18 mouse cellular contexts compared by ENCODE assay signal in genomic region chr11:66418216-66418615, GRCm38 (mm10).
A peak's percentile ranks its signal among the peaks of the same experiment; 100 is the strongest.
DNase-seq lines count a peak whose midpoint lies in the region; ATAC-seq and TF ChIP-seq lines count a peak whose summit lies in the region.
"Had no signal": no experiment of that assay in that cellular context is flagged by ENCODE, and none has a peak within 500 bp of the region (broad histone marks: within the 10 kb centered on the region; RNA-seq: fewer than 3 reads in every experiment).

No protein-coding gene starts in this region.

- no peaks in the 10 kb centered on the region for H3K36me3 ChIP-seq in hindbrain, embryonic 16.5 days (ENCODE audit: control insufficient read depth, insufficient read depth, low read length)
- H3K36me3 ChIP-seq in hindbrain, embryonic 11.5 days (ENCODE audit: control insufficient read depth, insufficient read depth, low read length), result no peaks in the 10 kb centered on the region
- no peaks in the 10 kb centered on the region for H3K36me3 ChIP-seq in lung, embryonic 14.5 days (ENCODE audit: insufficient read depth)
- H3K36me3 ChIP-seq: embryonic facial prominence, embryonic 10.5 days; heart, embryonic 13.5 days; hindbrain, embryonic 15.5 days had no signal

- no peak overlapping the region for H3K4me2 ChIP-seq in hindbrain, embryonic 16.5 days (ENCODE audit: low read length)
- H3K4me2 ChIP-seq in hindbrain, embryonic 11.5 days (replicated peaks; ENCODE audit: low read depth, low read length), result no peak overlapping the region
- no peak overlapping the region for H3K4me2 ChIP-seq in lung, embryonic 14.5 days
- H3K4me2 ChIP-seq: heart, embryonic 13.5 days; hindbrain, embryonic 15.5 days had no signal

- DNase-seq in hindbrain, embryonic 11.5 days (ENCODE audit: low spot score), result no peak
- DNase-seq in lung, embryonic 14.5 days, result peak; percentile 66
- no peak for DNase-seq in lung, postnatal 4 days
- peak; percentile 68 for DNase-seq in Muller cell, postnatal 12 days (ENCODE audit: inconsistent ontology term)
- DNase-seq in NIH3T3 (ENCODE audit: low read depth), result peak; percentile 58
- DNase-seq in frontal cortex, adult 2 months (ENCODE audit: extremely low spot score in 1 of 2, low spot score in 1 of 2), result no peak
- DNase-seq in heart, adult 9 months (ENCODE audit: low spot score in 2 of 2), result no peak
- DNase-seq: adrenal gland, postnatal 10 days; cerebellum, adult 18-20 months; cerebellum, adult 9-11 months; forebrain, postnatal 0 days; gastrocnemius, adult 2 months; gastrocnemius, postnatal 25 days; heart, postnatal 36 days had no signal

- H3K27ac ChIP-seq in hindbrain, embryonic 16.5 days (ENCODE audit: low read depth, low read length), result no peak overlapping the region
- no peak overlapping the region for H3K27ac ChIP-seq in hindbrain, embryonic 11.5 days (ENCODE audit: low read depth, low read length)
- no peak overlapping the region for H3K27ac ChIP-seq in lung, embryonic 14.5 days (ENCODE audit: low read depth)
- H3K27ac ChIP-seq: embryonic facial prominence, embryonic 10.5 days; gastrocnemius, adult 2 months; heart, embryonic 13.5 days; hindbrain, embryonic 15.5 days had no signal

- WGBS in hindbrain, embryonic 16.5 days, result 38% methylated on average over 3 of the region's 3 CpGs
- WGBS in hindbrain, embryonic 11.5 days, result 83% methylated on average over 3 of the region's 3 CpGs
- WGBS in lung, embryonic 14.5 days, result 34% methylated on average over 3 of the region's 3 CpGs

- H3K9me3 ChIP-seq in hindbrain, embryonic 16.5 days (ENCODE audit: control insufficient read depth, low read length), result no peaks in the 10 kb centered on the region
- H3K9me3 ChIP-seq in hindbrain, embryonic 11.5 days (ENCODE audit: control insufficient read depth, low read length), result no peaks in the 10 kb centered on the region
- no peaks in the 10 kb centered on the region for H3K9me3 ChIP-seq in lung, embryonic 14.5 days (ENCODE audit: low read depth, low read length)
- H3K9me3 ChIP-seq: heart, embryonic 13.5 days; hindbrain, embryonic 15.5 days had no signal

- H3K4me3 ChIP-seq in hindbrain, embryonic 16.5 days (ENCODE audit: low read length), result no peak overlapping the region
- no peak overlapping the region for H3K4me3 ChIP-seq in hindbrain, embryonic 11.5 days (ENCODE audit: low read depth, low read length)
- no peak overlapping the region for H3K4me3 ChIP-seq in lung, embryonic 14.5 days (ENCODE audit: low read depth, low read length)
- H3K4me3 ChIP-seq: embryonic facial prominence, embryonic 10.5 days; gastrocnemius, adult 2 months; heart, embryonic 13.5 days; hindbrain, embryonic 15.5 days had no signal

- H3K9ac ChIP-seq in hindbrain, embryonic 16.5 days (ENCODE audit: low read depth, low read length), result no peak overlapping the region
- no peak overlapping the region for H3K9ac ChIP-seq in hindbrain, embryonic 11.5 days (ENCODE audit: low read depth, low read length)
- H3K9ac ChIP-seq in lung, embryonic 14.5 days, result no peak overlapping the region
- H3K9ac ChIP-seq: forebrain, postnatal 0 days; heart, embryonic 13.5 days; hindbrain, embryonic 15.5 days had no signal

- ATAC-seq in hindbrain, embryonic 16.5 days, result peak; percentile 48; the same call in 1 of the 2 replicates
- no peak for ATAC-seq in hindbrain, embryonic 11.5 days (ENCODE audit: low FRiP score)
- ATAC-seq in lung, embryonic 14.5 days (ENCODE audit: insufficient read depth), result no peak
- ATAC-seq: forebrain, postnatal 0 days had no signal

- no peaks in the 10 kb centered on the region for H3K27me3 ChIP-seq in hindbrain, embryonic 16.5 days (replicated peaks; ENCODE audit: control insufficient read depth, insufficient read depth, low read length)
- H3K27me3 ChIP-seq in hindbrain, embryonic 11.5 days (ENCODE audit: control insufficient read depth, insufficient read depth, low read length), result no peaks in the 10 kb centered on the region
- no peaks in the 10 kb centered on the region for H3K27me3 ChIP-seq in lung, embryonic 14.5 days (ENCODE audit: insufficient read depth, low read length)
- H3K27me3 ChIP-seq: heart, embryonic 13.5 days; hindbrain, embryonic 15.5 days had no signal

- H3K4me1 ChIP-seq in hindbrain, embryonic 16.5 days (ENCODE audit: control insufficient read depth, insufficient read depth, low read depth, low read length), result no peaks in the 10 kb centered on the region
- no peaks in the 10 kb centered on the region for H3K4me1 ChIP-seq in hindbrain, embryonic 11.5 days (replicated peaks; ENCODE audit: control insufficient read depth, insufficient read depth, low read length)
- 0 out of 2 replicates have a peak, but pooled peaks cover 3% of the 10 kb centered on the region for H3K4me1 ChIP-seq in lung, embryonic 14.5 days (ENCODE audit: insufficient read depth)
- H3K4me1 ChIP-seq: heart, embryonic 13.5 days had no signal

- TF ChIP-seq CTCF in lung, embryonic 14.5 days (IDR thresholded peaks at IDR 0.05; ENCODE audit: low read depth), result no peak

Comparison
In these comparisons a context has a peak if more than half of its experiments do, and no peak if none do; other contexts are left out.
1. DNase-seq: peak in lung, embryonic 14.5 days (single experiment), Muller cell, postnatal 12 days (single experiment) and NIH3T3 (single experiment); none in hindbrain, embryonic 11.5 days (single experiment), lung, postnatal 4 days (0 of 2), frontal cortex, adult 2 months (0 of 2) and heart, adult 9 months (0 of 2).